Mouse (Mus musculus): ENCODE measurements around the gene Mapk8ip1.
A peak's percentile ranks its signal among the peaks of the same experiment; 100 is the strongest.

The Mapk8ip1 gene

DNA sequence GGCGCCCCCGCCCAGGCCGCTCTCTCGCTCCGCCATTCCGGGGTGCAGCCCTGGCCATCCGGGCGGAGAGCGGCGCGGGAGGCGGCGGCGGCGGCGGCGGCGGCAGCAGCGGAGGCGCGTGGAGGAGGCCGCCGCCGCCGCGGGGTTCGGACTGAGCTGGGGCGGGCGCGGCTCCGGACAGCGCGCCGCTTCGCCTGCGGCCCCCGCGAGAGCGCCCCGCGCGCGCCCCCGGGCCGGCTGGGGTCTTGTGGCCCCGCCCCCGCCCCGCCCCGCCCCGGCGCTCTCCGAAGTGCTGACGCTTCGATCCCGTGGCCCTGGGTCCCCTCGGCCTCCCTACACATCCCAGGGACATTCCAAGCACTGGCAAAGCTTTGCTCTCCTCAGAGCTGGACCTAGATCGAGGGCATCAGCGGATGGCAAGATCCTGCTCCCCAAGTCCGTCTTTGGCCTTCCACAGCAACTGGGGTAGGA is at the start of gene Mapk8ip1:
Gene Mapk8ip1 (minus strand): TSS at position 173 of the 471 bp plus-strand sequence.
- no peak for DNase-seq (ENCODE audit: low spot score in 2 of 2)

DNA sequence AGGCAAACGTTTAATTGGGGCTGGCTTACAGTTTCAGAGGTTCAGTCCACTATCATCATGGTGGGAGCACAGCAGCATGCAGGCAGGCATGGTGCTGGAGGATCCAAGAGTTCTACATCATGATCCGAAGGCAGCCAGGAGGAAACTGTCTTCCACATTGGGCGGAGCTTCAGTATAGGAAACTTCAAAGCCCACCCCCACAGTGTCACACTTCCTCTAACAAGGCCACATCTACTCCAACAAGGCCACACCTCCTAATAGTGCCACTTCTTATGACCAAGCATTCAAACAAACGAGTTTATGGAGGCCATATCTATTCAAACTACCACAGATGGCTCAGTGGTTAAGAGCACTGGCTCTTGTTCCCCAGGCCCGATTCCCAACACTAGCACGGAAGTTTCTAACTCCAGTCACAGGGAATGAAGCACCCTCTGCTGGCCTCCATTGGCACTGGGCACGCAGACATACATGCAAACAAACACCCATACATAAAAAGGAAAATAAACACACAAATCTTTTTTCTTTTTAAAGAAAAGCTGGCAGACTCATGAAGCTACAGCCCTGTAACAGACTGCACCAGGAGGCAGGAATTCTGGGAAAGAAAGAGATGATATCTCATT is 46.2 kb upstream of the Mapk8ip1 start:
- DNase-seq (ENCODE audit: low spot score in 2 of 2) = no peak

GRCm38 (mm10) chr2:92446656-92447055 is 45.6 kb upstream of the Mapk8ip1 start:
- no peak for DNase-seq (ENCODE audit: low spot score in 2 of 2)

DNA sequence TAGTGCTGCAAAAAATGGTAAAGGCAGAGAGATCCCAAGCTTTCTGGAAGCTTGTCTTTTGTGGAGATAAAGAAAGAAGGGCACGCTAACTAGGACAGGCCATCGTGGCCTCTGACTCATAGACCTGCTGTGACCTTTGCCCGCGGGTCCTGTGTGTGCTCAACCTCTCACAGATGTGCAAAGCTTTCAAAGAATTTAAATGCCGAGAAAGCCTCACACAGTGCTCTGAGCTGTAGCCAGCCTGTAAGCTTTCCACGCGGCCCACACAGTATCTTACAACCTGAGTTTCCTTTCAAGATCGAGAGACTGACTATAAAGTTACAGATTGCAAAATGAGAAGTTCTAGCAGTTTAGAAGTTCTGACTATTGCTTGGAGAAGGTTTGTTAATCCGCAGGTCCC is 44.8 kb upstream of the Mapk8ip1 start:
- DNase-seq (ENCODE audit: low spot score in 2 of 2) = no peak

DNA sequence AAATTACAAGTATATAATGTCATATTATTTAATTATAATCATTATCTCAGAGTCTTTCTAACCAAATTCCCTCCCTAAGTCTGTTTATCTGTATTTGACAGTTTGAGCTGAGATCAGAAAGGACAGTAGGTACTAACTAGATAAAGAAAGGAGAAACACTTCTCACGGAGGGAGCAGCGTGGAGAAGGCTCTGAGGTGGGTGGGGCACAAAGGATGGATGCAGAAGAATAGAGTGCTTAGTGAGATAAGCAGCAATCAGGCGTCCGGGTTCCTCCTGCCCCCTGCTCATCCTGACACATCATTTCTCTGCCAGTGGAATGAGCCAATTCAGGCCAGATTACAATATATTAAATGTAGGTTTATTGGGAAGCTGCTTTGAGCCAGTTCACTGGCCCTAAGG is 43.3 kb upstream of the Mapk8ip1 start:
- DNase-seq (ENCODE audit: low spot score in 2 of 2) = no peak

DNA sequence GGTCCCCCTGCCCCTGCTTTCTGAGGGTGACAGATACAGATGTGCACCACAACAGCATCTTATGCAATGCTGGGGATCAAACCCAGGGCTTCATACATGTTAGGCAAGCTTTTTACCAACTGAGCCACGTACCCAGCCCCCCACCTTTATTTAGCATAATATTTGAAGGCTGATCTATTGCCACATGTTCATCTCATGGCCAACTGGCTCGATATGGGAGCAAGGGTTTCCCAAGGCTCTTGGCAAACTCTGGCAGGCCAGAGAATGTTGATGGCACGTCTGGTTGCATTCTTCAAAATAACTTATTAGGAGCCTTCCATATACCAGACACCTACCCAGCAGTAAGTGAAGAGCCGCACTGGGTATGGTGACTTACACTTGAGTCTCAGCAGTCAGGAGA is 42.2 kb upstream of the Mapk8ip1 start:
- DNase-seq (ENCODE audit: low spot score in 2 of 2) = no peak

GRCm38 (mm10) chr2:92442419-92443001 is 41.4 kb upstream of the Mapk8ip1 start:
- no peak for DNase-seq (ENCODE audit: low spot score in 2 of 2)

DNA sequence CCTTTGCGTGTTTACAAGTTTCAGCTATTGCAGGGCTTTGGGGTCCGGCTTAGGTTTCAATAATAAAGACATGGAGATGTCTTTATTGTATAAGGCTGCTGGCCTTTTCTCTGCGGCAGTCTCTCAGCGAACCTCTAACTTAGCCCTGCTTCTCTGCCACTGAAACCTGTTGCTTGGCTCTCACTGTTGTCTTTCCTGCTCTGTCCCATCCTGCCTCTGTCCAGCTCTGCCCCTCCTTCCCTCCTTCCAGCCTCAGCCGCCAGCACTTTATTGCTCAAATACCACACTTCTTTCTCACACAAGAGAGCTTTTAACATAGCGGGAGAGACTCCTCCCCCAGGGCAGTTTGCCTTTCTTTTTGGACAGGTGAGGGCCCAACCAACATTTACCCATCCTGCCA is 39.4 kb upstream of the Mapk8ip1 start:
- no peak for DNase-seq (ENCODE audit: low spot score in 2 of 2)

- no peak for DNase-seq (ENCODE audit: low spot score in 2 of 2)
These were observed 37.5 kb upstream of the Mapk8ip1 start for GRCm38 (mm10) chr2:92438567-92438966.

DNA sequence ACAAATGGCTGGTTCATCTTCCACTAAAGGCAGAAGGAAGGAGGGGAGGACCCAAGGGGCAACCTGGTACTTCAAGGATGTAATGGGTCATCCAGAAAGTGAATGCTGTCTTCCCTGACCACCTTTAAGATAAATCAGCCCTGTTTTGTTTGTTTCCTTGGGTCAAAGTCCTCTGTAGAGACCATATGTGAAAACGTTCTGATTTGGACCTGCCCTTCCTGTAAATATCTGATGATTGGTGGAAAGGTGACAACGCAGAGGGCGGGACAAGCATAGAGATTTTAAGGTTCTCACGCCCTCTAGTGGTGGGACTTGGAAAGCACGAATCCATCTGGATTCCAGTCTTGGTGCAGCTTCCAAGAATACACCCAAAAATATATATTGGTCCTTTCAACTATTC is 36.8 kb upstream of the Mapk8ip1 start:
- peak; percentile 60 to 74 for DNase-seq (ENCODE audit: low spot score in 2 of 2)

GRCm38 (mm10) chr2:92437366-92437765 is 36.3 kb upstream of the Mapk8ip1 start:
- DNase-seq (ENCODE audit: low spot score in 2 of 2) = no peak

DNA sequence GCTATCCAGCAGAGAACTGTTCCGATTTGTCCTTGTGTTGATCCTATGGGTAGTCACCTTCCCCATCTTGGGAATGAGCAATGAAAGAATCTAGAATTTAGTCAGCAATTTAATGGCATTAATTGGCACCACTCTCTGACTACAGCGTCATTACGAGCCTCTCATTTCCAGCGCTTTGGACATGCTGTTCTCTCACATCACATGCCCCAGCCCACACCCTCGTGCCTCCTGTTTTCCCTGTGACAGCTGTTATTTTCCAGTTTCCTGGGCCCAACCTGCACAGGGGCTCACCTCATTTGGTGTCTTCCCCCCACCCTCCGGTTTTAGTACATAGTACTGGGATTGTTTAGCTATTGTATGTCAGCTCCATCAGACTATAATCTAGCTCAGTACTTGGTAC is 34.0 kb upstream of the Mapk8ip1 start:
- DNase-seq (ENCODE audit: low spot score in 2 of 2) = no peak

DNA sequence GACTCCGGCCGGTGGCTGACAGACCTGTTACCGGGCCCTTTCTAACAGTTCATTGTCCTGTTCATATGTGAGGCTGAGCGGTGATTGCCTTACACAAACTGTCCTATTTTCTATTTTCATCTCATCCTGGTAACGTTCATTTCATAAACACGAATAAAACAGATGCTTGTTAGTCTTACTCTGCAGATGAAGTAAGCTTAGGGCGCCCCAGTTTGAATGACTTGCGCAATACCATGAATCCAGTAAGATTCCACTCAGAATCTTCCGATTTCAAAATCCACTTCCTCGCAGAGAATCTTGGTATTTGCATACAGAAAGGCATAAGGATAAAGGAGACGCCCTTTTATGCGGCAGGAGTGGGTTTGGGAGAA is 33.3 kb upstream of the Mapk8ip1 start:
- no peak for DNase-seq (ENCODE audit: low spot score in 2 of 2)

- peak; percentile 99 for DNase-seq (ENCODE audit: low spot score in 2 of 2)
These were observed 32.7 kb upstream of the Mapk8ip1 start, which contains the start of gene Cry2 for GRCm38 (mm10) chr2:92433578-92434374. Cry2 (minus strand) TSS chr2:92434043.

DNA sequence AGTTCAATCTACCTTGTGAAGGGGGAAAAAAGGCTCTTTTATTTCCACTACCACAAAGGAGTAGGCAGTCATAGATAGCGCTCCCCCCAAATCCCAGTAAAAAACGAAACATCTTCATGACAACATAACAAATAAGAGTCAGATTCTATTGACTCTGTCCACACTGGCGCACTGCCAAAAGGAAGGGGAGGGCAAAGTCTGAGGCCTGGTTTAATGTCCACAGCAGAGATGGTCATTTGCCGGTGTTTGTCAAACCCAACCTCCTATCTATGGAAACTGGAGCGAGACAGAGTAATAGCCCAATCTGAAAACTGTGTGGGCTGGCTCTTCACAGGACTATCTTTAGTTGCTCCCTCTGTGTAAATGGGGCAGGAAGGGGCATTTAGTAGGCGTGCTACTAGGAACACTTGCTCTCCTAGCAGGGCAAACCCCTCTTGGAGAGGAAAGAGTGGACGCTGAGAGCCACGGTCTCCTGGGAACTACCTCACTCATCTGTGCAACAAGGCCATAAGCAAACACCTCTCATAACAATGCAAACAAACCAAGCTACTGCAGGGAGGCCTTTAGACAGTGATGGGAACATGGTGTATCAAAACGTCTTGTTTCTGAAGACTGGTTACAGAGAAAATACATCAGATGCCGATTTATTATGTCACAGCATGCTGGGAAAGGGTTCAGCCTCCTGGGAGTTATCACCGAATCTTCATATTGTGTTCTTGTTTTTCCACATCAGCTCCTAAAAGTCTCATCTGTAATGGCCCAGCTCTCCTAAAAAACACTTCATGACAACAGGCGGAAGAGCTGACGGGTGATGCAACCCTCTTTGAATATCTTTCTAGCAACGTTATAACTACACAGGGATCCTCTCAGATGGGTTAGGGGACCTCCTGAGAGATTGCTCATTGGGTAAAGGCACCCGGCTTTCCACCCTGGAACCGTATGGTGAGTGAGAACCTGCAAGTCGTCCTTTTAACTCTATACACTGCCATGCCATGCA is 31.5 kb upstream of the Mapk8ip1 start:
- no peak for DNase-seq (ENCODE audit: low spot score in 2 of 2)

DNA sequence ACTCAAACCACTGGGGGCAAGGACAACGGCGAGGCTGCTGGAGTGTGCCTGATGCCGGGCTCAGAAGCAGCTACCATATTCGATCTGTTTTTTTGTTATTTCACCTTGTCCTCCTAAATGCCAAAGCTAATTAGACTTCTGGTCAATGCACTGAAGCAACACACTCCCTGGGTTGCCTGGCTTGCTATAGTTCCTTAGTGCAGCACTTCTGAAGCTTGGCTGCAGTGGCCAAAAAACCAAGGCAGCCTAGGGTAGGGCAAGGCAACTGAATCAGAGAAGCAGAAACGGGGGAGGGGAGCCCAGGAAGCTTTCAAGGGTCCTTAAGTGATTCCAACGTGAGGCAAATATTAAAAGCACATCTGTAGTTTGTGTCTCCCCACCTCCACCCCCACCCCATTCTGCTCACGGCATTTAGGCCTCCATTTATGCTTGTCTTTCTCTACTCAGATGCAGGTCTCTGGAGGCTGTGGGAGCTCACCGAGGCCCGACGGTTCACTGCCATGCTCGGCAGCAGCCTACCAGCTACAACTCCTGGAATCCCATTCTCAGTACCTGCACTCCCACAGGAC is 30.6 kb upstream of the Mapk8ip1 start:
- DNase-seq (ENCODE audit: low spot score in 2 of 2) = no peak

- DNase-seq (ENCODE audit: low spot score in 2 of 2) = peak; percentile 61 to 75
These were observed 29.9 kb upstream of the Mapk8ip1 start for GRCm38 (mm10) chr2:92430723-92431541.

DNA sequence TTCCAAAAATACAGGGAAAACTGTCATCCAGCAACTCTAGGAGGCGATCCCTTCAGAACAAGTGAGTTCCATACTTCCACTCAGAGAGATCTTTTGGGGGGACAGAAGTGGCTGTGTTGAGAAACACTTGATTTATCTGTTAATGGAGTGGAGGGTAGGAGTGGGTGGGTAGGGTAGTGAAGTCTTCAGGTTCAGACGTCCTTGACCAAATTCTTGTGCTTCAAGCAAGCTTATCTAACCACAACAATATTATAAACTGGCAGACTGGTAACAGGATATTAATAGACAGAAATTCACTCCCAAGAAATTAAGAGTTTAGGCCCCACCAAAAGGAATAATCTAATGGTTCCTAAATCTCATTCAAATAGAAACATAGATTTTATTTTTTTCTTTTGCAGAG is 29.0 kb upstream of the Mapk8ip1 start:
- no peak for DNase-seq (ENCODE audit: low spot score in 2 of 2)

GRCm38 (mm10) chr2:92427882-92428281 is 26.8 kb upstream of the Mapk8ip1 start:
- DNase-seq (ENCODE audit: low spot score in 2 of 2) = peak; percentile 67 to 77

- no peak for DNase-seq (ENCODE audit: low spot score in 2 of 2)
These were observed 25.4 kb upstream of the Mapk8ip1 start for GRCm38 (mm10) chr2:92426426-92426825.

Measured in frontal cortex, postnatal 10 days (tissue).